Mouse (Mus musculus) embryonic facial prominence, embryonic 10.5 days (tissue): ENCODE measurements at regions not wholly inside any gene's neighbourhood (a gene's known extent, or its start where the extent isn't known, plus 50 kb on each side); places are given as distances from the start of the nearest gene placed in this dataset.

Source experiments
- DNase-seq: peaks from one replicate; pipeline ENCODE4 v3.0.0-alpha.2; 2017; ENCODE audit warnings: low spot score
- H3K27ac ChIP-seq: fragments of 300-500 bp; sonication (generic); replicated peaks from 2 replicates; pipeline ENCODE4 v1.5.1; 2016; ENCODE audit warnings: mild to moderate bottlenecking
- H3K27me3 ChIP-seq: fragments of 300-500 bp; sonication (generic); replicated peaks from 2 replicates; pipeline ENCODE4 v1.6.1; 2016; ENCODE audit warnings: low read depth, mild to moderate bottlenecking; ENCODE audit not compliant: poor library complexity, severe bottlenecking
- H3K36me3 ChIP-seq: fragments of 300-500 bp; sonication (generic); replicated peaks from 2 replicates; pipeline ENCODE4 v1.6.1; 2016; ENCODE audit warnings: mild to moderate bottlenecking, moderate library complexity
- H3K4me1 ChIP-seq: fragments of 300-500 bp; sonication (generic); 2 replicates; pipeline ENCODE4 v1.6.1; 2016
- H3K4me3 ChIP-seq: fragments of 300-500 bp; sonication (generic); 2 replicates; pipeline ENCODE4 v1.5.1; 2016; ENCODE audit warnings: mild to moderate bottlenecking, moderate library complexity
- H3K9me3 ChIP-seq: fragments of 300-500 bp; sonication (generic); 2 replicates; pipeline ENCODE4 v1.6.1; 2016; ENCODE audit warnings: mild to moderate bottlenecking
- WGBS: fragments of 180-500 bp; shearing (Covaris S2); methylation state at CpG from one replicate; pipeline ENCODE4 v1.1.7; 2016; 5-methylcytosine and 5-hydroxymethylcytosine counted together

DNA sequence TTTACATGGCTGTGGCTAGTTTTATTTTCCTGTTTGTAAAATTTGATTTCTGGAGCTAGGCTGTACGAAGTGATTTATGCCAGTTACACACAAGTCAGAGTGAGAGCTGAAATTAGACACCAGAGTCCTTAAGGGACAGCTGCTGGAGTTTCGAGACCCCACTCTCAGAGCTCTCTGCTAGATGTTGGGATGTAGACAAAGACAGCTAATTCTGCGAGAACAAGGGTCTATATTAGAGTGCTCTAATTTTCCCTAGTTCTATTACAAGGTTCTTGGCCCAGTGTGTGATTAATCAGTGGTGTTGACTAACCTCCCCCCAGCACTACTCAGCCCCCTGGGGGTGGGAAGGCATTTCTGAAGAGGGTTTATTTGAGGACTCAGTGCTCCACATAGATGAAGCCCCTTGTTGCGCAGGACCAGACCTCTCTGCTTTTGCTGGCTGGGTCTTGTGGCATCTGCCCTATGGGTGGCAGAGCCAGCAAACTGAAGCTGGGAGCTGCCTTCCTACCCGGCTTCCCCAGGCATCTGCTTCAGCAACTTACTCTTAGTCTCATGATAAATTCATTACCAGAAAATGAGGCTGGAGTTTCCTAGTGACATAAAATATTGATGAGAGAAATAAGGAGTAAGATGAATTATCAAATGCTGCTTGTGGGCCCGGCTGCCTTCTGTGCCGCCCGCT lies 171.9 kb downstream of the Spata19 start:
- Histone ChIP-seq H3K27ac (no peak overlapping the region), H3K4me3 (no peak overlapping the region), H3K27me3 (no peaks in the 10 kb centered on the region), H3K36me3 (no peaks in the 10 kb centered on the region), H3K9me3 (no peaks in the 10 kb centered on the region), H3K4me1 (peaks cover 3% of the 10 kb centered on the region)
- WGBS, result 77% methylated on average over 8 of the region's 8 CpGs
- no peak for DNase-seq

DNA sequence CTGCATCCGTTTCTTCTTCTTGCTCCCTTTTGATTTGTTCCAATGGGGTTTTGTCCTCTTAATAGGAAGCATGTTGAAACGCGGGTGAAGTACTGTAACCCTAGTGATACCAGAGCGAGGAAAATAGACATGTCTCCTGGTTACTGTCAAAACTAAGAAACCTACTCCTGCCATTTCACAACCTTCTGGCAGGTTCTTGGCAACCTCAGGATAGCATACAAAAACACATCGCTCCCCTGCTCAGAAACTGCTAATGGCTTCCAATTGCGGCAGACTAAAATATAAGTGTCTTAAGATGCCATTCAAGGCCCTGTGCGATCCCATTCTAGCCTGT lies 172.4 kb downstream of the Spata19 start:
- no peaks in the 10 kb centered on the region for H3K9me3 ChIP-seq
- 86% methylated on average over 7 of the region's 7 CpGs for WGBS

DNA sequence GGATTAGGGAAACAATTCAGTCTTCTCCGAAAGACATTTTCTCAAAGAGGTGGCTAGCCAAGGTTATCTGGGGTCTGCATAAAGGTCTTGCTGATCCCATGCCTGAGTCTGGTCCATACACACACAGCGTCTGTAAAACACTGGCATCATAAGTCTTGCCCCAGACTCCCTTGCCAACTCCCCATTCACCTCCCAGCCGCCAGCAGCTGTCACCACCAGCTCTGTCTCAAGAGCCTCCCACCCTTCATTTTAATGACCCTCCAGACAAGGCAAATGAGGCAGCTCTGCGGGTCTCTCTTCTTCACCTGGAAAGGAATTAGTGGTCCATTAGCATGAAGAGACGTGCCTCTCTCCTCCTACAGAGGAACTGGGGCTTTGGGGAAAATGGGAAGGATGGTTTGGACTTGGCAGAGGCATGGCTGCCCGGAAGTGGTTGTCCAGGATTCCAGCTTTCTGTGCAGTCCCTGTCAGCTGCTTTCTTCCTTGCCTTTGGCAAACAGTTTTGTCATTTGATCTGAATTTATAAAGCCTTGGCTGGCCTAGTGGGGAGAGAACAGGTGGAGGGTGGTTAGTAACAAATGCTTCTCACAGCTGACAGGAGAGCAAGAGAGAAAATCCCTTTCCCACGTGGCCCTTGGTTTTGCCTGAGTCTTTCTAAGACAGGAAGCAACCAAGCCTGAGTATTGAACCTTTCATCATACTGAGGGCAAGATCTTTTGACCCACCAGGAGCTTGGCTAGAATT lies 173.3 kb upstream of the Opcml start:
- Histone ChIP-seq H3K27me3 (no peaks in the 10 kb centered on the region), H3K27ac (no peak overlapping the region), H3K36me3 (no peaks in the 10 kb centered on the region), H3K4me3 (no peak overlapping the region), H3K4me1 (peaks cover 15% of the 10 kb centered on the region), H3K9me3 (no peaks in the 10 kb centered on the region)
- 60% methylated on average over 7 of the region's 7 CpGs for WGBS
- no peak for DNase-seq

More for the DNA sequence above, 172.4 kb downstream of the Spata19 start:
- no peaks in the 10 kb centered on the region for H3K36me3 ChIP-seq
- no peak overlapping the region for H3K4me3 ChIP-seq
- DNase-seq, result no peak
- peaks cover 3% of the 10 kb centered on the region for H3K4me1 ChIP-seq
- no peak overlapping the region for H3K27ac ChIP-seq
- no peaks in the 10 kb centered on the region for H3K27me3 ChIP-seq

DNA sequence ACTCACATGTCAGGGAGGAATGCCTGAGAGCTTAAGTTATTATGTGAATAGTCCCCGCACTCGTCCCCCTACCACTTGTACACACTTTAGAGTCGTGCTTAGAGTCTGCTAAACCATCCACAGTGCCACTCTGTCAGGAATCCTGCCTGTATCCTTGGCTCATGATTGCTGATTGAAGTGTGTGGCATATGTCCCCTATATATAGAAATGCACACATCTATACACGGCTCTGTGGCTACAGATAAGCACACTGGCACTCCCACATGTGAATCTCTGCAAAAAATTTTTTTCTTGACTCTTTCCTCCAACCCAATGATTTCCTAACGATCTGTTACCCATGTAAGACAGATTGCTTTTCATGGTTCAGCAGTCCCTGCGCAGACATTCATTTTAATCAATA lies 155.7 kb upstream of the Opcml start:
- Histone ChIP-seq H3K27me3 (no peaks in the 10 kb centered on the region), H3K27ac (no peak overlapping the region), H3K36me3 (no peaks in the 10 kb centered on the region), H3K9me3 (no peaks in the 10 kb centered on the region), H3K4me3 (no peak overlapping the region), H3K4me1 (no peaks in the 10 kb centered on the region)
- WGBS, result 80% methylated on average over 6 of the region's 6 CpGs
- no peak for DNase-seq

DNA sequence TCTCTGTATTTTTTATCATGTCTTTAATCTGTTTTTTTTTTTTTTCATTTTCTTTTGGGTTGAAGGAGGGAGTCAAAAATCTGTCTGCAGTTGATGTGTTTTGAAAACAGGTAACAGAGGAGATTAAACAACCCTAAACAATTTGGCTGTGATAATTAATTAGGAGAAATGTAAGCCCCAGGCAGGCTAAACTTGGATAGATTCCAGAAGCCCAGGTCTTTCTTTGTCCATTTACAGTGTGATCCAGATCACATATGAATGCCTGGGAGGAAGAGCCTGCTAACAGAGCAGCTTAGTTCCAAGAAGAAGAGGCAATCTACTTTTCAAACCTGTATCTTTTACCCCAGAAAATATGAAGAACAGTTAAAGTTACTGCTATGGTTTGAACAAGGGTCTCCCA lies 150.0 kb upstream of the Opcml start:
- no peaks in the 10 kb centered on the region for H3K27me3 ChIP-seq
- no peak overlapping the region for H3K27ac ChIP-seq
- no peaks in the 10 kb centered on the region for H3K9me3 ChIP-seq
- no peaks in the 10 kb centered on the region for H3K4me1 ChIP-seq
- no peaks in the 10 kb centered on the region for H3K36me3 ChIP-seq
- DNase-seq, result no peak
- no peak overlapping the region for H3K4me3 ChIP-seq

DNA sequence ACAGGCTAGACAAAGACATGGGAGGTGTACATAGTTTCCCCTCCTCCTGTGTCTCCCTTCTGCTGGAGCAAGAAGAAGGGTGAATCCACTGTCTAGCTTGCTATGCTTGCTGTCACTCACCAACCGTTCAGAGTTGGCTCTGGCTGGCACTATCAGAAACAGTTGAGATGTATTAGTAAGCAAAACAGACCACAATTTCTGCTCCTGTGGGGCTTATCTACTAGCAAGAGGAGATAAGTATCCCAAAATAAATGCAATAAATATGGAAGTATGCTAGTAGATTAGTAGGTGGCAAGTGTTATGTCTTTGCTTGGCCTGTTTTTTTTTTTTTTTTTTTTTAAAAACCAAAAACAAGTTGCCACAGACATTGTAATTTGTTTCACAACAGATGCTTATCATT lies 147.3 kb upstream of the Opcml start:
- no peaks in the 10 kb centered on the region for H3K4me1 ChIP-seq
- DNase-seq, result no peak
- H3K4me3 ChIP-seq, result no peak overlapping the region
- H3K27me3 ChIP-seq, result no peaks in the 10 kb centered on the region
- no peaks in the 10 kb centered on the region for H3K9me3 ChIP-seq
- 81% methylated on average over 1 of the region's 1 CpGs for WGBS
- H3K36me3 ChIP-seq, result no peaks in the 10 kb centered on the region
- H3K27ac ChIP-seq, result no peak overlapping the region

DNA sequence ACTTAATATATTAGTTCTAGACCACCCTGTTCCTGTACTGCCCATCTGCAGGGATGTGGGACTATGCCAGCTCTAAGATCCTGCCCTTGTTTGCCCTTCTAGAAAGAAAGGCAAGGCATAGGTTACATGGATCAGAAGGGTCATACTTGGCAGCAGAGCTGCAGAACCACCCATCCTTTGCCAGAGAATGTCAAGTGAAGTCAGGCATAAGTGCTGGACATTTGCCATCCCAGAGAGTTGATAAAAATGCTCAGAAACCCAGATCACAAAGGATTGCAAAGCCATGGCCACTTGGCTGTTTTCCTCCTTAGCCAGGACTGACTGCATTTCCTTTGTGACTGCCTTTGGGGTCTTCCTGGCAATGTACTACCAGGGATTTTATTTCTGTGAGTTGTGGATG lies 146.7 kb upstream of the Opcml start:
- Histone ChIP-seq H3K4me3 (no peak overlapping the region), H3K9me3 (no peaks in the 10 kb centered on the region), H3K36me3 (no peaks in the 10 kb centered on the region), H3K4me1 (no peaks in the 10 kb centered on the region), H3K27me3 (no peaks in the 10 kb centered on the region), H3K27ac (no peak overlapping the region)
- no peak for DNase-seq

DNA sequence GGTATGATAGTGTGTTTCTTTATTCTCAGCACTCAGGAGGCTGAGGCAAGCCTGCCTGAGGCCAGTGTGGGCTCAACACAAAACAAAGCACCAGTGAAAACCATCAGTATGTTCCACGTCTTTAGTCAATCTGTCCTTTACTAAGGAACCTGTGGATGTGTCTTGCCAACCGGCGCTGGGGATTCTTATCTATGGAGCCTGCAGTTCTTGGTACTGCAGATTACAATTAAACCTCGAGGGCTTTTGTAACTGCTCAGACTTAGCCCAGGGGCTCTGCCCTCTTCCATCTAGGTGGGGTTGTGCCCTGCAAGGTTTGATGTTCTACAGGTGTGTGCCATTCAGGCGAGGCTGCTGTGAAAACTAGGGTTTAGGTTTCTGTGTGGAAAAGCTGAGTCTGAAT lies 145.1 kb upstream of the Opcml start:
- H3K4me3 ChIP-seq, result no peak overlapping the region
- H3K36me3 ChIP-seq, result no peaks in the 10 kb centered on the region
- DNase-seq, result no peak
- H3K9me3 ChIP-seq, result no peaks in the 10 kb centered on the region
- no peaks in the 10 kb centered on the region for H3K4me1 ChIP-seq
- no peak overlapping the region for H3K27ac ChIP-seq
- whole genome bisulfite sequencing, result 85% methylated on average over 5 of the region's 5 CpGs
- H3K27me3 ChIP-seq, result no peaks in the 10 kb centered on the region

DNA sequence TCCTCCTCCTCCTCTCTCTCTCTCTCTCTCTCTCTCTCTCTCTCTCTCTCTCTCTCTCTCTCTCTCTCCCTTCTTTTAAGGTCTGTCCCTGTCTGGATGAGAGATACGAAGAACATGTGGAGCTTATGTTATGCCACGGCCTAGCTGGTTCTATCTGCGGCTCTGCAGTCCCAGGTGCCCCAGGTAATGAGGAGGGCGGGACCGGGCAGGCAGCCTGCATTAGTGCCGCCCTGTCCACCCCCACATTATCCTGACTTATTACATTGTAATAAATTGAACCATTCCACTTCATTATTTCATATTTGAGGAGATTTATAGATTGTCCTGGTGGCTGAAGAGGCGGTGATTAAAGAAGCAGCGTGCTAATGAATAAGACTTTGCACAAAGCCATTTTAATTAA lies 144.5 kb upstream of the Opcml start:
- 90% methylated on average over 8 of the region's 8 CpGs for WGBS
- no peak for DNase-seq
- H3K4me3 ChIP-seq, result no peak overlapping the region
- no peaks in the 10 kb centered on the region for H3K4me1 ChIP-seq
- H3K9me3 ChIP-seq, result no peaks in the 10 kb centered on the region
- no peak overlapping the region for H3K27ac ChIP-seq
- H3K27me3 ChIP-seq, result no peaks in the 10 kb centered on the region
- H3K36me3 ChIP-seq, result no peaks in the 10 kb centered on the region

DNA sequence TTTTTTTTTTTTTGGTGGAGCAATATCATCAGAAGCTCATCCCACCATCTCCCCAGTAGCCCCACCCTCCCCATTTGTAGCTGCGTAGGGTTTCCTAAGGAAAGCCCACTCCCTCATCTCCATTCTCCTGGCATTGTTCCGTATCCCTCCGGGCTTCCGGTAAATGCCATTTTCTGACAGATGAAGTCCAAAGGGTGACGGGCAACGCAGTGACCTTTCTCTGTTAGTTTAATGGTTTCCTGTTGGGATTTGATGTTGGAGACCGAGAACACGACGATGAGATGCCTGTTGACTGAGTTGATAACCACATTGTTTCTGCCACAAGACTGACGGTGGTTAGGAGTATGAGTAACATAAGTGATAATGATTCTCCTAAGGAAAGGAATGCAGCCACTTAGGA lies 143.6 kb upstream of the Opcml start:
- WGBS, result 69% methylated on average over 10 of the region's 10 CpGs
- Histone ChIP-seq H3K9me3 (no peaks in the 10 kb centered on the region), H3K4me3 (no peak overlapping the region), H3K36me3 (no peaks in the 10 kb centered on the region), H3K4me1 (no peaks in the 10 kb centered on the region), H3K27me3 (no peaks in the 10 kb centered on the region), H3K27ac (no peak overlapping the region)
- no peak for DNase-seq

DNA sequence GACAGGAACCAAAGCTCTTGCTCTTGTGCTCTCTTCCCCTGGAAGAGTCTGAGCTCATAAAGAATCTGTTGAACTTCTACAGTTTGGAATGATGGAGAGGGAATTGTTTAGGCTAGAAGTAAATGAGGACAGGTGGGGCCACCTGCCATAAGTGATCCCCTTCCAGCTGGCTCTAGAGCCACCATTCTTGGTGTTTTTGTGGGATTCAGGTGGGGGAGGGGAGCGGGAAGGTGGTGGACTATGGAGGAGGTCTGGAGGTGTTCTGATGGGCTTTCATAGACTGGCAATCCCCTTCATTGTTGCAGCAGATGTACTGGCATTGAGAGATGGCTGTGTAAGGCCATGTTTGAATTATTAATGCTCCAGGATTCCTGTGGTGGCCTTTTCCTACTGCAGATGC lies 132.6 kb upstream of the Opcml start:
- Histone ChIP-seq H3K9me3 (no peaks in the 10 kb centered on the region), H3K4me1 (0 out of 2 replicates have a peak, but pooled peaks cover 4% of the 10 kb centered on the region), H3K27me3 (no peaks in the 10 kb centered on the region), H3K36me3 (no peaks in the 10 kb centered on the region), H3K27ac (no peak overlapping the region), H3K4me3 (no peak overlapping the region)
- WGBS, result 93% methylated on average over 1 of the region's 1 CpGs
- DNase-seq, result no peak

DNA sequence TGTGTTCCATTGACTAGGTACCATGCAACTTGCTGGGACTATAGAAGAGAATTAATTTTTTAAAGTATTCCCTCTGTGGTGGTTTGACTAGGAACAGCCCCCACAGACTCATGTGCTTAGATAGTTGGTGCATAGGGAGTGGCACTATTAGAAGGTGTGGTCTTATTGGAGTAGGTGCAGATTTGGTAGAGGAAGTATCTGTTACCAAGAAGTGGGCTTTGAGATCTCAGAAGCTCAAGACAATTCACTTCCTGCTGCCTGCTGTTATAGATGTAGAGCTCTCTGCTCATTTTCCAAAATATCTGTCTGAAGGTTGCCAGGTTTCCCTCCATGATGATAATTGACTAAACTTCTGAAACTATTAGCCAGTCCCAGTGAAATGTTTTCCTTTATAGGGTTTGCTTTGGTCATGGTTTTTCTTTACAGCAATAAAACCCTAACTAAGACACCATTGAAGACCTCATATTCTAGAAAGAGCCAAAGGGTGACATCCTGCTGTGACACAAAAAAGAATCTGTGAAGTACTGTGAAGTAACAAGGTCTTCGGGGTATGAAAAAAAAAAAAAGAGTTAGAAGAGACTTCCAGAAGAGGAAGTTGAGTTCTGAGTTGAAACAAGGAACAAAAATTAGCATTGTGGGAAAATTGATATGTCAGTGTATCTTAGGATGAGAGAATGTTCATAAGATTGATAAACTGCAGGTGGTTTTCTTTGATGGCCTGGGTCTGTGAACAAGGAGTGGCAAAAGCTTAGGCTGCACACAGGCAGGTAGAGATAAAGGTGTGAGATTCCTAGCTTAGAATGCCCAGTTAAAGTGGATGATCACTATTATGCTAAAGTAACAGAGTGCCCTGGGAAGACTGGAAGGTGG lies 128.9 kb upstream of the Opcml start:
- Histone ChIP-seq H3K36me3 (no peaks in the 10 kb centered on the region), H3K27me3 (no peaks in the 10 kb centered on the region), H3K4me3 (no peak overlapping the region), H3K4me1 (0 out of 2 replicates have a peak, but pooled peaks cover 4% of the 10 kb centered on the region), H3K9me3 (no peaks in the 10 kb centered on the region), H3K27ac (no peak overlapping the region)
- DNase-seq, result no peak
- WGBS, result 88% methylated on average over 1 of the region's 1 CpGs

DNA sequence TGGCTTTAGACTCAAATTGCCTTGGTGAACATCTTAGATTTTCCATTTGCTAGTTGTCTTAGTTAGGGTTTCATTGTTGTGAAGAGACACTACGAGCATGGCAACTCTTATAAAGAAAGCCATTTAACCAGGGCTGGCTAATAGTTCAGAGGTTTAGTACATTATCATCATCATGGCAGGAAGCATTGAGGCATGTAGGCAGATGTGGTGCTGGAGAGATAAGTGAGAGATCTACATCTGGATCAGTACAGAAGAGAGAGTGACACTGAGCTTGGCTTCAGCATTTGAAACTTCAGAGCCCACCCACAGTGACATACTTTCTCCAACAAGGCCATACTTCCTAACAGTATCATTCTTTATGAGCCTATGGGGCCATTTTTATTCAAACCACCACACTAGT lies 127.3 kb upstream of the Opcml start:
- Histone ChIP-seq H3K9me3 (no peaks in the 10 kb centered on the region), H3K27ac (no peak overlapping the region), H3K27me3 (no peaks in the 10 kb centered on the region), H3K4me3 (no peak overlapping the region), H3K36me3 (no peaks in the 10 kb centered on the region), H3K4me1 (0 out of 2 replicates have a peak, but pooled peaks cover 4% of the 10 kb centered on the region)
- 85% methylated on average over 1 of the region's 1 CpGs for WGBS
- no peak for DNase-seq
